Mouse (Mus musculus): ENCODE data around the gene Ndufab1. TPM values are rescaled to one million over a fixed set of nuclear protein-coding genes. Genes with fewer than 3 reads are reported as not detected.

Gene Ndufab1
- total and polyA plus RNA-seq, 2 experiments from 2014 or later = 42.9 to 655 TPM

GRCm38 (mm10) chr7:122048191-122048590 lies 53.5 kb downstream of the Ndufab1 start:
- ATAC-seq (no peak), DNase-seq (no peak)
- H3K9ac ChIP-seq = no peak overlapping the region
- H3K9me3 ChIP-seq (ENCODE audit: low read length) = no peaks in the 10 kb centered on the region
- H3K27ac ChIP-seq (ENCODE audit: low read depth, low read length) = no peak overlapping the region
- H3K4me1 ChIP-seq (ENCODE audit: insufficient read depth) = no peaks in the 10 kb centered on the region
- H3K27me3 ChIP-seq (ENCODE audit: insufficient read depth, low read length) = no peaks in the 10 kb centered on the region
- H3K4me3 ChIP-seq (ENCODE audit: low read depth, low read length) = no peak overlapping the region
- H3K4me2 ChIP-seq (ENCODE audit: low read depth) = no peak overlapping the region
- peaks cover 23% of the 10 kb centered on the region for H3K36me3 ChIP-seq (ENCODE audit: insufficient read depth)
- TF ChIP-seq CTCF (IDR thresholded peaks at IDR 0.05; ENCODE audit: low read depth) = no peak
- WGBS = 99% methylated on average over 9 of the region's 9 CpGs

DNA sequence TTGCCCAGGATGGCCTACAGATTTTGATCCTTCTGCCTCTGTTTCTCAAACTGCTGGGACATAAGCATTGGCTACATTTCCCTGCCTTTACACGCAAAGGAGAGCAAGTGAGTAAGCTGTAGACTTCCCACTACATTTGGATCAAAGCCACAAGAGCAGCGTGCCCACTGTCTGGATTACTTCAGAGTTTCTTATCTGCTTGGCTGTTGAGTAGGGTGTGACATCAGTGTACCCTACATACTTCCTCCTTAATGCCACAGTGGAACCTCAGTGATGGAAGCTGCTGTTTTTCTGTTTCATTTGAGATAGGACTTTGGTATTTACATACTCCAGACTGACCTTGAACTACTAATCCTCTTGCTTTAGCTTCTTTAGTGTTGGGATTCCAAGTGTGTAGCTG lies 54.9 kb downstream of the Ndufab1 start:
- 83% methylated on average over 2 of the region's 2 CpGs for WGBS
- H3K9me3 ChIP-seq (ENCODE audit: low read length) = no peaks in the 10 kb centered on the region
- no peaks in the 10 kb centered on the region for H3K4me1 ChIP-seq (ENCODE audit: insufficient read depth)
- H3K9ac ChIP-seq = no peak overlapping the region
- ATAC-seq (no peak), DNase-seq (no peak)
- H3K4me2 ChIP-seq (ENCODE audit: low read depth) = no peak overlapping the region
- TF ChIP-seq CTCF (IDR thresholded peaks at IDR 0.05; ENCODE audit: low read depth) = no peak
- H3K27ac ChIP-seq (ENCODE audit: low read depth, low read length) = no peak overlapping the region
- H3K27me3 ChIP-seq (ENCODE audit: insufficient read depth, low read length) = no peaks in the 10 kb centered on the region
- peaks cover 23% of the 10 kb centered on the region for H3K36me3 ChIP-seq (ENCODE audit: insufficient read depth)
- H3K4me3 ChIP-seq (ENCODE audit: low read depth, low read length) = no peak overlapping the region

DNA sequence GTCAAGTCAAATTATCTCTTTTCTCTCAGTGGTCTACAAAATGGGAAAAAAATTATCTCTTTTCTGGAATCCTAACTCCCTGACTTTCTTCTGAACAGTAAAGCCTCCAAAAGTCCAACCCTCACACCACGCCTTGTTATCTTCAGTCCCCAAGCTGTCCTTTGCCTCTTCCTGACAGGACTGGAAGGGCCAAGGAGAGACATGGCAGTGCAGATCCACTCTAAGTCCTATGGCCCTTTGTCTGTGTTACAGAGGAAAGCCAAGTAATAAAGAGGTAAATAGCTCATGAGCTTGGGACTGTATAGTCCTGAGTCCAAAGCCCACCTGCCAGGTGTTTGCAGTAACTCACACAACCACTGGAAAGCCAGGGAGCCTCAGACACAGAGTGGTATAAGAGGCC lies 56.0 kb downstream of the Ndufab1 start:
- Histone ChIP-seq H3K9ac (no peak overlapping the region), H3K27ac (ENCODE audit: low read depth, low read length) (no peak overlapping the region), H3K27me3 (ENCODE audit: insufficient read depth, low read length) (no peaks in the 10 kb centered on the region), H3K9me3 (ENCODE audit: low read length) (no peaks in the 10 kb centered on the region), H3K4me2 (ENCODE audit: low read depth) (no peak overlapping the region), H3K36me3 (ENCODE audit: insufficient read depth) (peaks cover 22% of the 10 kb centered on the region), H3K4me1 (ENCODE audit: insufficient read depth) (no peaks in the 10 kb centered on the region), H3K4me3 (ENCODE audit: low read depth, low read length) (no peak overlapping the region)
- no peak for TF ChIP-seq CTCF (IDR thresholded peaks at IDR 0.05; ENCODE audit: low read depth)
- no peak for ATAC-seq
- WGBS = 91% methylated on average over 1 of the region's 1 CpGs
- DNase-seq = no peak

DNA sequence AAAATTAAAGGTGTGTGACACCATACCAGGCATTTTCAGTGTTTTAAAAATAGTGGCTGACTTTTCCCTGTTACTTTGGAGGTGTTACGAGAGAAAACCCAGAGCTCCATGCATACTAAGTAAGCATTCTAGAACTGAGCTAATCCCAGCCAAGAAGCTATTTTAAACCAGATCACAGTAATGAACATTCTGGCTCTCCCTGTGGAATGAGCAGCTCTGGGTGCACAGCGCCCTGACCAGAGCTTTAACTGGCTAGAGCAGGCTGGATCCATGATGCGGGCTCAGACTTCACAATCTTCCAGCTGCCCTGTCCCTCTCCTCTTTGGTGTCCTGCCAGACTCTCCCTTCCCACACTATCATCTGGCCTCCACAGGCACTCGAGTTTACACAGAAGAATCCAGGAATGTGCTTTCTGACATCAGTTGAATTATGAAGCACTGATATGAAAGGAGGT lies 56.5 kb downstream of the Ndufab1 start:
- Histone ChIP-seq H3K4me2 (ENCODE audit: low read depth) (no peak overlapping the region), H3K4me3 (ENCODE audit: low read depth, low read length) (no peak overlapping the region), H3K27me3 (ENCODE audit: insufficient read depth, low read length) (no peaks in the 10 kb centered on the region), H3K9ac (no peak overlapping the region), H3K9me3 (ENCODE audit: low read length) (no peaks in the 10 kb centered on the region), H3K36me3 (ENCODE audit: insufficient read depth) (peaks cover 23% of the 10 kb centered on the region), H3K4me1 (ENCODE audit: insufficient read depth) (no peaks in the 10 kb centered on the region), H3K27ac (ENCODE audit: low read depth, low read length) (no peak overlapping the region)
- no peak for TF ChIP-seq CTCF (IDR thresholded peaks at IDR 0.05; ENCODE audit: low read depth)
- DNase-seq (no peak), ATAC-seq (no peak)
- WGBS = 87% methylated on average over 4 of the region's 4 CpGs

DNA sequence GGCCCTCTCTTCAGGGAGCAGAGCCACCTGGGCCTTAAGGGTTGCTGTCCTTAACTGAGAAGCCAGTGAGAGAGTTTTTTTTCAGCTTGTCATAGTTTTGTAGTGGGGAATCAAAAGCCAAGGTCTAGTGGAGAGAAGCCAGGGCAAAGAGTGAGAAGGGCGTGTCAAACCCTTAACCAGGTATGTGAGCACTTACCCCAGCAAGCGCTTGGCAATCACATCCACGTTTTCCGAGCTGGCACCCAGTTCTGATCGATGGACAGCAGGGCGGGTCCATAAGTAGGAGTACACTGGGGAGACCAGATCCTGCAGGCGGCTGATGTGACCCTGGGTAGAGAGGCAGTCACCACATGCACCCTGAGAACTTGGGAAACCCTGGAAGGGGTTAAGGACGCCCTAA lies 57.6 kb downstream of the Ndufab1 start:
- H3K27ac ChIP-seq (ENCODE audit: low read depth, low read length) = no peak overlapping the region
- H3K4me3 ChIP-seq (ENCODE audit: low read depth, low read length) = no peak overlapping the region
- no peak for ATAC-seq
- no peaks in the 10 kb centered on the region for H3K4me1 ChIP-seq (ENCODE audit: insufficient read depth)
- 85% methylated on average over 8 of the region's 8 CpGs for WGBS
- DNase-seq = no peak
- H3K9ac ChIP-seq = no peak overlapping the region
- no peak overlapping the region for H3K4me2 ChIP-seq (ENCODE audit: low read depth)
- no peaks in the 10 kb centered on the region for H3K9me3 ChIP-seq (ENCODE audit: low read length)
- peaks cover 24% of the 10 kb centered on the region for H3K36me3 ChIP-seq (ENCODE audit: insufficient read depth)
- no peaks in the 10 kb centered on the region for H3K27me3 ChIP-seq (ENCODE audit: insufficient read depth, low read length)
- TF ChIP-seq CTCF (IDR thresholded peaks at IDR 0.05; ENCODE audit: low read depth) = no peak

Other genes with a start within 250 kb of the Ndufab1 start
- 0.31 and 0.67 TPM in 2 replicates for gene Scnn1b, start 236.8 kb downstream of the Ndufab1 start, total RNA-seq (2014; rRNA removed)
- 0.24 and 0.54 TPM in 2 replicates for gene Scnn1b, start 236.8 kb downstream of the Ndufab1 start, polyA plus RNA-seq (2015; fragmentation: Nextera tagmentation; extraction: Ambion mirVana)
- 23.4 and 32.5 TPM in 2 replicates for gene Cog7, start 120.2 kb downstream of the Ndufab1 start, total RNA-seq (2014; rRNA removed)
- 7.9 and 24.7 TPM in 2 replicates for gene Cog7, start 120.2 kb downstream of the Ndufab1 start, polyA plus RNA-seq (2015; fragmentation: Nextera tagmentation; extraction: Ambion mirVana)
- 29.5 and 29.8 TPM in 2 replicates for gene Gga2, start 80.7 kb downstream of the Ndufab1 start, total RNA-seq (2014; rRNA removed)
- 17.7 and 25.5 TPM in 2 replicates for gene Gga2, start 80.7 kb downstream of the Ndufab1 start, polyA plus RNA-seq (2015; fragmentation: Nextera tagmentation; extraction: Ambion mirVana)
- 76.2 and 105 TPM in 2 replicates for gene Ubfd1, start 34.7 kb downstream of the Ndufab1 start, total RNA-seq (2014; rRNA removed)
- gene Ubfd1, start 34.7 kb downstream of the Ndufab1 start, polyA plus RNA-seq (2015; fragmentation: Nextera tagmentation; extraction: Ambion mirVana) = 38.5 and 54.5 TPM in 2 replicates
- gene Ears2, start 34.6 kb downstream of the Ndufab1 start, total RNA-seq (2014; rRNA removed) = 13.4 and 16.7 TPM in 2 replicates
- gene Ears2, start 34.6 kb downstream of the Ndufab1 start, polyA plus RNA-seq (2015; fragmentation: Nextera tagmentation; extraction: Ambion mirVana) = 8.3 and 8.8 TPM in 2 replicates
- 1.8 and 4.1 TPM in 2 replicates for gene Palb2, start 31.1 kb upstream of the Ndufab1 start, total RNA-seq (2014; rRNA removed)
- gene Palb2, start 31.1 kb upstream of the Ndufab1 start, polyA plus RNA-seq (2015; fragmentation: Nextera tagmentation; extraction: Ambion mirVana) = 1.3 and 1.4 TPM in 2 replicates
- 108 and 114 TPM in 2 replicates for gene Dctn5, start 31.2 kb upstream of the Ndufab1 start, total RNA-seq (2014; rRNA removed)
- gene Dctn5, start 31.2 kb upstream of the Ndufab1 start, polyA plus RNA-seq (2015; fragmentation: Nextera tagmentation; extraction: Ambion mirVana) = 136 and 157 TPM in 2 replicates
- gene Plk1, start 57.6 kb upstream of the Ndufab1 start, total RNA-seq (2014; rRNA removed) = 4.0 and 7.3 TPM in 2 replicates
- 10.5 and 11.4 TPM in 2 replicates for gene Plk1, start 57.6 kb upstream of the Ndufab1 start, polyA plus RNA-seq (2015; fragmentation: Nextera tagmentation; extraction: Ambion mirVana)
- gene Ern2, start 84.3 kb upstream of the Ndufab1 start, total RNA-seq (2014; rRNA removed) = 1.8 and 3.0 TPM in 2 replicates
- gene Ern2, start 84.3 kb upstream of the Ndufab1 start, polyA plus RNA-seq (2015; fragmentation: Nextera tagmentation; extraction: Ambion mirVana) = 0.60 and 0.96 TPM in 2 replicates
- gene Chp2, start 117.6 kb upstream of the Ndufab1 start, total RNA-seq (2014; rRNA removed) = 1.00 and 1.5 TPM in 2 replicates
- gene Chp2, start 117.6 kb upstream of the Ndufab1 start, polyA plus RNA-seq (2015; fragmentation: Nextera tagmentation; extraction: Ambion mirVana) = 0.98 and 1.1 TPM in 2 replicates
- gene Prkcb, start 186.9 kb upstream of the Ndufab1 start, total RNA-seq (2014; rRNA removed) = 182 and 207 TPM in 2 replicates
- 91.8 and 145 TPM in 2 replicates for gene Prkcb, start 186.9 kb upstream of the Ndufab1 start, polyA plus RNA-seq (2015; fragmentation: Nextera tagmentation; extraction: Ambion mirVana)

Data from forebrain, postnatal 0 days (tissue).